Mouse (Mus musculus) spleen, postnatal 10 days (tissue): Measurements from ENCODE around the gene Elmod1.
"Not testable (repeated sequence)": the region's sequence is repeated elsewhere in the genome, so short reads cannot be mapped to it uniquely, and the experiment has no call there.

Source experiments
- DNase-seq, 2 experiments: peaks; one replicate each; pipeline ENCODE4 v3.0.0; 2021 to 2022; ENCODE audit warnings: low spot score in 2 of 2

Elmod1 gene

DNA sequence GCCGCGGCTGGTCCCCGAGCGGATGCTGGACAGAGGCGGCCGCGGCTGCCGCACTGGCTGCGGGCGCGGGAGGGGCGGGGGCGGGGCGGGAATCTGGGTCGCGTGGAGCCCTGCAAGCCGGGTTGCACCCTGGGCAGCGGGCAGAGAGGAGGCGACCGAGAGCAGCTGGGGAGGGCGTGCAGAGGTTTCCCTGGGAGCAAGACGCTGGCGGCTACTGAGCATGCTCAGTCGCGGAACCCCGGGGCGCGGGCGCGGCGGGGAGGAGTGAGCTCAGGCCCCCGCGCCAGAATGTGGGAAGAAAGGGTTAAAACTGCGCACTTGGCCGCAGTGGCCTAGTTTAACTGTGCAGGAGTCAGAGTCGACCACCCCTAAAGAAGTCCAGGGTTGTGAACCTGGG, at the start of gene Elmod1:
Gene Elmod1 (minus strand): TSS at position 180 of the 397 bp plus-strand sequence.
- DNase-seq: no peak

- no peak for DNase-seq
These were observed 47.7 kb upstream of the Elmod1 start for GRCm38 (mm10) chr9:54022795-54023194.

DNA sequence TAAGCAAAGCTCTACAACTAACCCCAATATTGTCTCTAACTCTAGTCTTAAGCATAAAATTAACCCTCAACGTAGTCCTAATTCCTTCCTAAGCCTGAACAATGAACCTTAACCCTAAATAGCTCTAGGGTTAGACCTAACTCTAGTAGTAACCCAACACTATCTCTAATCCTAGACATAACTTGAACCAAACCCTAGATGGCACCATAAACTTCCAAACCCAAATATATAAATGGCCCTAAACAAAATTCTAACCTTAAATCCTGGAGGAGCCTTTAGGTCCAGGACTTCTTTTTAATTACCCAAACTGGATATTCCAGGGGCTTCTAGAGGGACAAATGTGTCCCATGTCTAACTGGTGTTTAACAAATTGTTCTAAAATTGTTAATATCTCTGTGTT, 19.4 kb upstream of the Elmod1 start:
- no peak for DNase-seq

- not testable (repeated sequence) for DNase-seq
These were observed 17.5 kb upstream of the Elmod1 start for GRCm38 (mm10) chr9:53992567-53992966.

- DNase-seq: peak in 1 of 2 experiments; percentile 18
These were observed 15.8 kb upstream of the Elmod1 start for GRCm38 (mm10) chr9:53990921-53991320.

GRCm38 (mm10) chr9:53986972-53987371, 11.9 kb upstream of the Elmod1 start:
- no peak for DNase-seq

DNA sequence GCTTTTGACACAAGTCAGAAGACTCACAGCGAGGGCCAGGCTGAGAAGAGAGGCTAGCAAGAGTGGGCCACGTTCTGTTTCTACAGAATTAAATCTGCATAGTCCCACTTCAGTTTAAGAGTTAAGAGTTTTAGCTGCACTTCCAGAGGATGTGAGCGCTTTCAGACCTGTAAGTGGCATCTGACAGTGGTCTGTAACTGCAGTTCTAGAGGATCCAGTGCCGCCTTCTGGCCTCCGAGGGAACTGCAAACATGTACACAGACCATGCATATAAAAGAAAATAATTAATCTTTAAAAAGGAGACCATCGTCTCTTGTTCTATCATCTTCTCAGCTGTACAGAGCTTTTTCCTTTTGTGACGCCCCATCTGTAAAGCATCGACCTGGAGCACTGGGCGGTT, 9.8 kb upstream of the Elmod1 start:
- peak in 1 of 2 experiments; percentile 43 for DNase-seq

DNA sequence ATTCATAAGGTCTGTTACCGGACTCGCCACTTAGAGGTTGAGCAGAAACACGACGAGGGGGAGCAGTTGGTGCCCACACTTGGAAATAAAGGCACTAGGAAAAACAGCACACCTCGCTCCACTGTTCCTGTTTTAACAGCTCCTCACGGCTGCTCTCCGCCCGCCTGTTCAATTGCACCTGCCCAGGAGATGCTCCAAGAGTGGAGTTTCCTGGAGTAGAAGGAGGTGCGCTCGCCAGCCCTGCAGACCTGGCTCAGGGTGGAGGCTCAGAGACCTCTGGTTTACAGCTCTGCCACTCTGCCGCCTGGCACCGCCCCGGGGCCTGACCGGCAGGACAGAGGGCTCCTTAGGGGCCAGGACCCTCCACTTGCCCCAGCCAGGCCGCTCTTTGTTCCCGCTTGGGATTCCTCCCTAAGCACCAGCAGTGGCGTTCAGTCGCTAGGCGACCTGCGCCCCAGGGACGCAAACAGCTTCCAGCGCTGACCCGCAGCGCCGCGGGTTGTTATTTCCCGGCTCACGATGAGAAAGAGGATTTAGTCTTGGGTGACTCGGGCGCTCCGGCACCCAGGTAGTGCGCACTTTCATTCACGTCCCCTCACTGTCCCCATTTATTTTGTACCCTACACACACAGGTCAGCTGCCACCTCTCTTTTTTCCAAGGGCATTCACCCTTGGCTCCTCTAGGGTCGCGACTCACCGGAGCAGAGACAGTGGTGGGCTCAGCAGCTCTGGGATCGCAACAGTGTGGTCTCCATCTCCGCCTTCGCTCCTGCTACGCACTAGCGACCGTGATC, 576 bp downstream of the Elmod1 start:
- no peak for DNase-seq

- DNase-seq: no peak
These were observed 1.2 kb downstream of the Elmod1 start for GRCm38 (mm10) chr9:53973929-53974327.

DNA sequence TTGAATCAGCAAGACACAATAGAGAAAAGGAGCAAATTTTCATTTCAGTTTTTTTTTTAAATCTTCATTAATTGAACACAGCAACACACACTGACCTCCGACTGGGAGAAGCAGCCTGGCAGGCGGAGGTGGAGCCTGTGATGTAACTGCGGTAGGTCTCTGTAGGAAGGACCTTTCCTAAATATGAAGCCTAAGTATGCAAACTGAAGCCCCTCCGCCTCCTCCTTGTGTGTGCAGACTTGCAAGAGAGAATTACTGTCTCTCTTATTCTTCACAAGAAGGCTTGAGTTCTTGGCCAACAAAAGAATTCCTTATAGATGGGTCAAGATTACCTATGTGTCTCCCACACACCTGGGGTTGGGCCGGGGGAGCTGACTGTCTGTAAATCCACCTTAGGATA, 1.9 kb downstream of the Elmod1 start:
- no peak for DNase-seq

DNA sequence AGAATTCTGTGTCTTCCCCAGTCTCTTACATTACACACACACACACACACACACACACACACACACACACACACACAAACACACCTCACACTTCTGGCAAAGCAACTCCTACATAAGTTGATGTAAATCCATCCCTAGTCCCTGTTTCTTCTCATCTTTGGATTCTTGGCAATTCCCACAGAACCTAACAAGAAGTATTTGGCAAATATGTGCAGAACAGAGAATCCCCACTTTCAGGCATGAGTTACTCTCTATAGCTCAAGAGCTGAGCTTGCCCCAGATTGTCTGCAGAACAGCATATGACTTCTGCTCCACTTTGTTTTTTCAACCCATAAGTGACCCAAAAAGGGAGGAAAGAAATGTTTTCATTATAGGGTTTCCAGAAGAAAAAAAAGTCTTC, 2.7 kb downstream of the Elmod1 start:
- no peak for DNase-seq

- no peak for DNase-seq
These were observed 7.3 kb downstream of the Elmod1 start for GRCm38 (mm10) chr9:53967610-53968368.

GRCm38 (mm10) chr9:53957021-53957420, 18.1 kb downstream of the Elmod1 start:
- no peak for DNase-seq

GRCm38 (mm10) chr9:53954853-53955252, 20.2 kb downstream of the Elmod1 start:
- DNase-seq: no peak

DNA sequence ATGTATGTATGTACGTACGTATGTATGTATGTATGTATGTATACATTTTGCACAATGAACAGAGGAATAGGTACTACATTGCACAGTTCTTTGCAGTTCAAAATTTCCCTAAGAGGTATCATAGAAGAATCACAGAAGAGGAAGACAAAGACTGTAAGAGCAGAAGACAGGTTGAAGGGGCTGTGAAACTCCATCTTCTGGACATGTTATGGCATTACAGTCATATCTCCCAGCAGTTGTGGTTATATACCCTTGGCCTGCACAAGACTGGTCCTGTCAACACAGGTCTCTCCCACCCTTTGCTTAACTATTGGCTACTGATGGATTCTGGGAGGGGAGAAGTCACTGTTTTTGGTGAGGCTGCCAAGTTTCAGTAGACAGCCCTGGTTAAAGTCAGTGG, 27.6 kb downstream of the Elmod1 start:
- no peak for DNase-seq

DNA sequence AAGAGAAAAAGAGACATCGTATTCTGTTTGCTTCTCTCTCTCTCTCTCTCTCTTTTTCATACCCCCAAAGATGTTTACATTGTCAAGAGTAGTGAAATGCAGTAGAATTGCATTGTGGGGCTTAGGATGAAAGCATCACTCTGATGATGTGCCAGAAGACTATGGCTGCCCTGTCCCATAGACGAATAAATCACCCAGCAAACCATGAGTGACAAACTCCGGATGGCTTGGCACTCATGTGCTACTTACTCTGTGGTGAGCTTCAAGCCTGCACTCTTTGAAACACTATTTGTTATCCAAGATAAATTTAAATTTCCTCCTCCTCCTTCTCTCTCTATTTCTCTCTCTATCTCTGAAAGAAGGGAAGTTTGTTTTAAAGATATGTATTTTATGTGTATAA, 36.5 kb downstream of the Elmod1 start:
- DNase-seq: no peak

DNA sequence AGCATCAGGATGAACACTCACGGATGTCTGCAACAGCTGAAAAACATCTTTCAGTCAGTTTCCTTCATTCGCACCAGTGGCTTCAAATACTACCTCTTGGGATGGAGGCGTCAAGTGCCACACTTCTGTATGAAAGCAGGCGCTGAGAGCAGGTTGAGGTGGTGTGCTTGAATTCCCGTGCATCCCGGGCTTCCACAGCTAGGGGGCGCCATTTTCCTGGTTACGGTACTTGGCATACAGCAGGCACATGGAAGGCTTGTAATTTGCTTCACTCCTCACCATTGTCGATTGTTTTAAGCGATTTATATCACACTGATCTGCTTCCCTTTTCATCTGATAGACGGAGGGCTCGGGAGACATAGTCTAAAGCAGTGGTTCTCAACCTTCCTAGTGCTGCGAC, 40.9 kb downstream of the Elmod1 start:
- peak in 1 of 2 experiments; percentile 18 for DNase-seq

- DNase-seq: no peak
These were observed 41.7 kb downstream of the Elmod1 start for GRCm38 (mm10) chr9:53933375-53933774.

DNA sequence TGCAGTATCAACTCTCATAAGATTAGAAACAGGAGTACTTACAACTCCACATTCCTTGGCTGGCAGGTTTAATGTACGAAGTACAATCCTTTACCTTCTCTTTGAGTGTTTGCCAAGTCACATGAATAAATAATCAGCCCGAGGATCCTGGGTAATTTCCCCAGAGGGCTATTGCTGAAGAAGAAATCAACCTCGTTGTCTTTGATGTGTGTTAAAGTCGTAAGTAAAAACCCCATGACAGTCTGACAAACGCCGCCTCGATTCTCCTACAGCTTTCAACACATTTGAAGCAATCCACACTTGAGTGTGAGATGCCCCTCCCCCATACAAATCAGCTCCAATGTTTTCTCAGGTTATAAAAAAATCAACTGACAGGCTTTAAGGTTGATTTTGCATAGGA, 44.2 kb downstream of the Elmod1 start:
- DNase-seq: no peak

DNA sequence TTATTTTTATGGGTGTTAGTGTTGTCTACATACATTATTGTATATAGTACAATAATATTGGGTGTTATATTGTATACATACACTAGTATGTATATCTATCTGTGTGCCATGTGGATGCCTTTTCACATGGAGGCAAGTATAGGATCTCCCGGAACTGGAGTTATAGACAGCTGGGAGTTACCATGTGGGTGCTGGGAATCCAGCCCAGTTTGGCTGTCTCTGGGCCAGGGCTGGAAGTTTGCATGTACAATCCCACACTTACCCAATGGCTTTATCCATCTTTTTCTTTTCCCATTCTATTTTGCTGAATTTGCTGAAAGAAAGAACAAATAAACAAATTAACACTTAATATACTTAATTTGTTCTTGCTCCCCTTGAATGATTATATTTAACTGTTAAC, 54.0 kb downstream of the Elmod1 start:
- DNase-seq: no peak

DNA sequence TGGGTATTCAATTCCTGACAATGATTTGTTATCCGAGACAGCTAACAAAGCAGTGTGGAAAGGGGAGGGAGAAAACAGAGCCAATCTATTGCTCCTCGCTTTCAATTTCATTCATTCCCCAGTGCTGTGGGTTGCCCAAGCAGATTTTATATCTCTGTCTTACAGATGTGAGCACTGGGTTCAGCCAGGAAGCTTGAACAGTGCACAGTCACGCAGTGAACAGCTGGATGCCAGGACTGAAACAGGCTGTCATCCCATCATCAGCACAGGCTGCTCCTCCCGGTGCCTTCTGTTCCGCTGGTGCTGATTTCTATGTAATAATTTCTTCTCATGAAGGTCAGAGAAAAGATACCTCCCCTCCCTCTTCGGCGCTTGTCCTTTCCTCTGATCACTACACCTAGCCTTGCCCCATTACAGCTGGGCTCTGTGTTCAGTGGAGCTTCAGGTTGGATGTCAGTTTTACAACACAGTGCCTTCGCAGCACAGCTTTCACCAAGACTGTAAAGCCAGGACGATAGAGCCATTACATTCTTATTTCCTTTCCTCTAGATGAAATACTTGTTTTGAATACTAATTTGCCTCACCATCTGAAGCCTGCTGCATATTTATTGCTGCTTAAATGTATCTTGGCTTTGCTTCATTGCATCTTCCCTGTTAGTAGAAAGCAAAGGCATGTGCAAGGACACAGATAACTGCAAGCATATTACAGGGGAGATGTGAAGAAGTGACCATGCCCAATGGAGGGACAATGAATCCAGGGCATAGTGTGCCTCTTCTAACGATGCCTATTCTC, 59.0 kb downstream of the Elmod1 start:
- DNase-seq: no peak

- no peak for DNase-seq
These were observed 64.3 kb downstream of the Elmod1 start for GRCm38 (mm10) chr9:53910823-53911222.
